Mouse (Mus musculus): Measurements from ENCODE around the gene Lix1. TPM values are rescaled to one million over a fixed set of nuclear protein-coding genes. Genes with fewer than 3 reads are reported as not detected.

Gene Lix1
- polyA plus RNA-seq (2015; fragmentation: Nextera tagmentation; extraction: Ambion mirVana) = 13.9 and 14.1 TPM in 2 replicates

- Histone ChIP-seq H3K9ac (no peak within 1 kb of the TSS), H3K4me2 (peak within 1 kb of the TSS; percentile 19; the same call in 1 of the 2 replicates), H3K27ac (peak within 1 kb of the TSS; percentile 78), H3K36me3 (no peaks in the 10 kb centered on the region), H3K9me3 (no peaks in the 10 kb centered on the region), H3K27me3 (no peaks in the 10 kb centered on the region), H3K4me1 (peaks cover 26% of the 10 kb centered on the region), H3K4me3 (peak within 1 kb of the TSS; percentile 16)
- ATAC-seq (ENCODE audit: insufficient number of reproducible peaks, low FRiP score, low TSS enrichment, low read depth) = peak; percentile 68; the same call in 1 of the 2 replicates
- WGBS = 21% methylated on average over 6 of the region's 6 CpGs
Observed at GRCm38 (mm10) chr17:17402222-17403004, at the start of gene Lix1. Gene Lix1 (plus strand): TSS chr17:17402672.

GRCm38 (mm10) chr17:17373550-17373917, 28.9 kb upstream of the Lix1 start:
- WGBS = 3% methylated on average over 6 of the region's 6 CpGs
- H3K27ac ChIP-seq = peak overlapping the region; percentile 93
- 0 out of 2 replicates have a peak, but pooled peaks have one; percentile 3 for ATAC-seq (ENCODE audit: insufficient number of reproducible peaks, low FRiP score, low TSS enrichment, low read depth)

GRCm38 (mm10) chr17:17373918-17374910, 28.3 kb upstream of the Lix1 start, which contains the start of gene Riok2:
Gene Riok2 (plus strand): TSS chr17:17374309.
- H3K9me3 ChIP-seq = no peaks in the 10 kb centered on the region
- no peaks in the 10 kb centered on the region for H3K27me3 ChIP-seq
- peak within 1 kb of the TSS; percentile 93 for H3K27ac ChIP-seq
- peak within 1 kb of the TSS; percentile 72 for H3K4me3 ChIP-seq
- H3K9ac ChIP-seq = peak within 1 kb of the TSS; percentile 75
- peak; percentile 96 for ATAC-seq (ENCODE audit: insufficient number of reproducible peaks, low FRiP score, low TSS enrichment, low read depth)
- peaks cover 10% of the 10 kb centered on the region for H3K36me3 ChIP-seq
- under 1% methylated on average over 48 of the region's 48 CpGs for WGBS
- peaks cover 11% of the 10 kb centered on the region; the same call in 1 of the 2 replicates for H3K4me1 ChIP-seq
- H3K4me2 ChIP-seq = peak within 1 kb of the TSS; percentile 72

More at GRCm38 (mm10) chr17:17373550-17373917, 28.9 kb upstream of the Lix1 start:
- no peaks in the 10 kb centered on the region for H3K9me3 ChIP-seq
- no peaks in the 10 kb centered on the region for H3K27me3 ChIP-seq
- peak overlapping the region; percentile 72 for H3K4me2 ChIP-seq
- H3K36me3 ChIP-seq = peaks cover 6% of the 10 kb centered on the region
- H3K9ac ChIP-seq = peak overlapping the region; percentile 75; the same call in 1 of the 2 replicates
- H3K4me3 ChIP-seq = peak overlapping the region; percentile 72
- H3K4me1 ChIP-seq = peaks cover 11% of the 10 kb centered on the region; the same call in 1 of the 2 replicates

GRCm38 (mm10) chr17:17375581-17375980, 26.9 kb upstream of the Lix1 start:
- Histone ChIP-seq H3K27me3 (no peaks in the 10 kb centered on the region), H3K9ac (0 out of 2 replicates have a peak overlapping the region, but pooled peaks have one; percentile 75), H3K4me2 (peak overlapping the region; percentile 72), H3K4me3 (peak overlapping the region; percentile 72), H3K9me3 (no peaks in the 10 kb centered on the region), H3K27ac (no peak overlapping the region), H3K36me3 (peaks cover 11% of the 10 kb centered on the region), H3K4me1 (peaks cover 11% of the 10 kb centered on the region; the same call in 1 of the 2 replicates)
- WGBS = 85% methylated on average over 3 of the region's 3 CpGs
- ATAC-seq (ENCODE audit: insufficient number of reproducible peaks, low FRiP score, low TSS enrichment, low read depth) = no peak

- no peaks in the 10 kb centered on the region for H3K9me3 ChIP-seq
- WGBS = 97% methylated on average over 4 of the region's 4 CpGs
- H3K4me1 ChIP-seq = no peaks in the 10 kb centered on the region
- H3K36me3 ChIP-seq = peaks cover 51% of the 10 kb centered on the region
- H3K4me3 ChIP-seq = no peak overlapping the region
- H3K4me2 ChIP-seq = no peak overlapping the region
- H3K9ac ChIP-seq = no peak overlapping the region
- no peak for ATAC-seq (ENCODE audit: insufficient number of reproducible peaks, low FRiP score, low TSS enrichment, low read depth)
- H3K27me3 ChIP-seq = no peaks in the 10 kb centered on the region
- no peak overlapping the region for H3K27ac ChIP-seq
Observed at GRCm38 (mm10) chr17:17383703-17384102, 18.8 kb upstream of the Lix1 start.

GRCm38 (mm10) chr17:17384502-17384901, 18.0 kb upstream of the Lix1 start:
- no peak overlapping the region for H3K4me3 ChIP-seq
- H3K9ac ChIP-seq = no peak overlapping the region
- no peak overlapping the region for H3K27ac ChIP-seq
- ATAC-seq (ENCODE audit: insufficient number of reproducible peaks, low FRiP score, low TSS enrichment, low read depth) = no peak
- no peaks in the 10 kb centered on the region for H3K4me1 ChIP-seq
- 94% methylated on average over 3 of the region's 3 CpGs for WGBS
- H3K9me3 ChIP-seq = no peaks in the 10 kb centered on the region
- no peaks in the 10 kb centered on the region for H3K27me3 ChIP-seq
- H3K4me2 ChIP-seq = no peak overlapping the region
- H3K36me3 ChIP-seq = peaks cover 52% of the 10 kb centered on the region

DNA sequence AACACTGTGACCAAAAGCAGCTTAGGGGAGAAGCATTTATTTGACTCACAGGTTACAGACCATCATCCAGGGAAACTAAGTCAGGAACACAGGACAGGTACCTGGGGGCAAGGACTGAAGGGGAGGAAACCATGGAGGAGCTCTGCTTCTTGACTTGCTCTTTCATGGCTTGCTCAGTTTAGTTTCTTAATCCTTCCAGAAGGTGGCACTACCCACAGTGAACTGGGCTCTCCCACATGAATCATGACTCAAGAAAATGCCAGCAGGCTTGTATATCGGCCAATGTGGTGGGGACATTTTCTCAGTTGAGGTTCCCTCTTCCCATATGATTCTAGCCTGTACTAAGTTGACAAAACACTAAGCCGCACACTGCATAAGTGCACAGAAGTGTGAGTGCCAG, 16.4 kb upstream of the Lix1 start:
- 82% methylated on average over 2 of the region's 2 CpGs for WGBS
- no peak for ATAC-seq (ENCODE audit: insufficient number of reproducible peaks, low FRiP score, low TSS enrichment, low read depth)
- Histone ChIP-seq H3K9ac (no peak overlapping the region), H3K9me3 (no peaks in the 10 kb centered on the region), H3K36me3 (peaks cover 55% of the 10 kb centered on the region), H3K27me3 (no peaks in the 10 kb centered on the region), H3K4me3 (no peak overlapping the region), H3K27ac (no peak overlapping the region), H3K4me1 (no peaks in the 10 kb centered on the region), H3K4me2 (no peak overlapping the region)

GRCm38 (mm10) chr17:17391823-17392222, 10.6 kb upstream of the Lix1 start:
- Histone ChIP-seq H3K4me3 (no peak overlapping the region), H3K4me2 (no peak overlapping the region), H3K27ac (no peak overlapping the region), H3K9me3 (no peaks in the 10 kb centered on the region), H3K36me3 (peaks cover 30% of the 10 kb centered on the region), H3K9ac (no peak overlapping the region), H3K4me1 (no peaks in the 10 kb centered on the region), H3K27me3 (no peaks in the 10 kb centered on the region)
- no peak for ATAC-seq (ENCODE audit: insufficient number of reproducible peaks, low FRiP score, low TSS enrichment, low read depth)
- WGBS = 86% methylated on average over 4 of the region's 4 CpGs

GRCm38 (mm10) chr17:17392863-17393262, 9.6 kb upstream of the Lix1 start:
- Histone ChIP-seq H3K36me3 (peaks cover 24% of the 10 kb centered on the region), H3K4me3 (no peak overlapping the region), H3K27ac (no peak overlapping the region), H3K4me1 (no peaks in the 10 kb centered on the region), H3K9me3 (no peaks in the 10 kb centered on the region), H3K4me2 (no peak overlapping the region), H3K27me3 (no peaks in the 10 kb centered on the region), H3K9ac (no peak overlapping the region)
- WGBS = 53% methylated on average over 7 of the region's 7 CpGs
- ATAC-seq (ENCODE audit: insufficient number of reproducible peaks, low FRiP score, low TSS enrichment, low read depth) = no peak

DNA sequence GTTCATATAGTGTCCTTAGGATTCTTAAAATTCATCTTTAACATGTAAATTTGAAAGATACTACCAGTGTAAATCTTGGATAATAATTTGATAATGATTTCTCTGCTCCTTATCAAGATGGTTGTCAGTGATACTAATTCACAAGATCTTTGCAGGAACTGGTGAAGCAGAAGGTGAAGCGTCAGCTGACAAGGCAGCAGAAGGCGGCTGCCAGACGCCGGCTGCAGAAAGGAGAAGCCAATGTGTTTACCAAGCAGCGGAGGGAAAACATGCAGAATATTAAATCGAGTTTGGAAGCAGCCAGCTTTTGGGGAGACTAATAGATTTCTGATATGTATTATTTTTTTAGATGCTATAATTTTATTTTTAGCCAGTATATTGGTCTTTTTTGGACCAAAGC, 9.2 kb upstream of the Lix1 start:
- no peaks in the 10 kb centered on the region for H3K4me1 ChIP-seq
- peaks cover 24% of the 10 kb centered on the region for H3K36me3 ChIP-seq
- WGBS = 88% methylated on average over 6 of the region's 6 CpGs
- H3K27ac ChIP-seq = no peak overlapping the region
- H3K4me3 ChIP-seq = no peak overlapping the region
- no peak for ATAC-seq (ENCODE audit: insufficient number of reproducible peaks, low FRiP score, low TSS enrichment, low read depth)
- no peak overlapping the region for H3K9ac ChIP-seq
- no peaks in the 10 kb centered on the region for H3K27me3 ChIP-seq
- H3K4me2 ChIP-seq = no peak overlapping the region
- H3K9me3 ChIP-seq = no peaks in the 10 kb centered on the region

DNA sequence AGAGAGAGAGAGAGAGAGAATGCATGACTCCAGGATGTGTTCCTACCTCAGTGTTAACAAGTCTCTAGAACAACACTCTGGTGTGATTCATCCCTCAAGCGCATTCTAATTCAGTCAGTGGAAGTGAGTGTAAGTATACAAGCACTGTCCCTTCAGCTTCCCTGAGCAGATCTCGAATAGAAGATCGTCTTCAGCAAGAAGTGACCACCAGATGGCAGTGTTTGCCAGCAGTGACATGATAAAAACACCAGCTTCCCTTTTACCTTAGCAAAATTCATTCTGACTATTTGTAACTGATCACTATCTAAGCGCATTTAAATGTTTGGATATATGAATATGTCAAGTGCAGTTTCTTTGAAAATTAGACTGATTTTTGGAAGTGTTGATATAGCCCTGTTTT, 8.1 kb upstream of the Lix1 start:
- Histone ChIP-seq H3K27ac (no peak overlapping the region), H3K4me3 (no peak overlapping the region), H3K36me3 (peaks cover 18% of the 10 kb centered on the region), H3K9me3 (no peaks in the 10 kb centered on the region), H3K4me1 (no peaks in the 10 kb centered on the region), H3K27me3 (no peaks in the 10 kb centered on the region), H3K4me2 (no peak overlapping the region), H3K9ac (no peak overlapping the region)
- WGBS = 33% methylated on average over 4 of the region's 4 CpGs
- no peak for ATAC-seq (ENCODE audit: insufficient number of reproducible peaks, low FRiP score, low TSS enrichment, low read depth)

Data from limb, embryonic 15.5 days (tissue).